Mouse (Mus musculus) Patski (cell line): ENCODE data around the gene Thra. TPM values are rescaled to one million over a fixed set of nuclear protein-coding genes. Genes with fewer than 3 reads are reported as not detected.

ENCODE experiments used
- ATAC-seq: fragments of 100-300 bp; one replicate; pipeline ENCODE4 v1.8.0; 2021
- CTCF ChIA-PET: fragments of 350-600 bp; sonication (Branson Sonifier 250); formaldehyde crosslinking; loops from one replicate; lab custom pipeline; 2022; ENCODE audit warnings: inconsistent platforms; lab: Charles Lee
- POLR2A ChIA-PET: fragments of 350-600 bp; sonication (Branson Sonifier 250); formaldehyde crosslinking; loops from one replicate; lab custom pipeline; 2022; ENCODE audit warnings: antibody characterized with exemption, inconsistent platforms; lab: Charles Lee
- DNase-seq: peaks from one replicate; pipeline ENCODE4 v3.0.0-alpha.2; 2011; ENCODE audit warnings: low read depth, low spot score
- H3K27me3 ChIP-seq: fragments of 371-371 bp; one replicate; pipeline ENCODE4 v1.5.1; 2021
- CTCF ChIP-seq: fragments of 100-300 bp; IDR thresholded peaks from one replicate; pipeline ENCODE4 v1.5.1; 2021
- in situ Hi-C: fragments of 300-500 bp; cut with MboI; formaldehyde crosslinking; loops from 3 replicates; pipeline ENCODE4 v1.11.1; 2018; ENCODE audit warnings: low pct_unique_long_range_greater_than_20kb, mixed read lengths
- polyA plus RNA-seq: library from polyadenylated mRNA; unstranded; gene quantifications from one replicate; pipeline ENCODE4 v1.2.3, GENCODE M21; 2021

The Thra gene
- polyA plus RNA-seq, 1 experiment from 2014 or later: 44.7 TPM

DNA sequence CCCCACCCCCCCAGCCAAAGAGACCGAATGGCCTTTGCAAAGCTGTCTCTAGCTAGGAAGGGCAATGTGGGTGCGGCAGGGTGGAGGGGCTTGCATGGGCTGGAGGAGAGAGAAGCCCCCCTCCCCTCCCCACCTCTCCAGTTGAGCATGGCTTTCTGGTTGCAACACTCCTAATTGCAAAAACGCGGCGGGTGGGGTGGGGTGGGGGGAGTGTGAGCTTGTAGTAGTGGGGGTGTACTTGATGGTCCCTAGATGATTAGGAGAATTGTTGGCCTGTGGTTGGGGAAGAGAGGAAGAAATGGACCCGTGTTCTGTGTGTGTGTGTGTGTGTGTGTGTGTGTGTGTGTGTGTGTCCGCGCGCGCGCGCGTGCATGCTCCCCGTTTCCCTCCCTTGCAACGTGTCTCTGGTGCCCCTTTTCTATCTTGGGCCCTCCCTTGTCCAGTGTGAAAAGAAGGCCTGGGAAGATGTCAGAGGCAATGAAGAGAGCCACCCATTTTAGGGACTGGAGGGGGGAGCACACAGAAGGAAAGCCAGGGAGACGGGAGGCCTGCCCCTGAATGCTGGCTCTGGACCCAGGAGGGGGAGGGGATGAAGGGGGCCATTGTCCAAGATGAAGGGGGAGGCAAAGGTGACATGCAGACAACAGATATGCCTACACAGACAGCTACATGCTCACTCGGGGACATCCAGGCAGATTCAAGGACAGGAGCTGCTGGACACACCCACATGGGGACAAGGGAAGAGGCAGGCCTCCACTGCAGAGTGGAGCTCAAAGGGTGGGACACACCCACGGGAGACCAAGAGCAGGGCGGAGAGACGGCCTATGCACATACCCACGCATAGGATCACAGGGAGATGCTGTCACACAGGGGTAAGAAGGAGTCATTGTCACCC, 2.2 kb downstream of the Thra start:
- in situ Hi-C loops: no loop called here
- ChIA-PET POLR2A (interaction anchor here (0.6 to 2.8 kb wide), 11 partner anchors 9 to 67 kb away, joined by 3 to 23 read pairs (median 4); partner anchors contain the start of genes Med24 and Msl1), CTCF (interaction anchor here (0.8 to 5.7 kb wide), 7 partner anchors 8 to 46 kb away, joined by 3 to 40 read pairs (median 8); partner anchors contain the start of gene Csf3)
- ATAC-seq (no peak), DNase-seq (no peak)
- no peak for TF ChIP-seq CTCF
- H3K27me3 ChIP-seq: no peaks in the 10 kb centered on the region

DNA sequence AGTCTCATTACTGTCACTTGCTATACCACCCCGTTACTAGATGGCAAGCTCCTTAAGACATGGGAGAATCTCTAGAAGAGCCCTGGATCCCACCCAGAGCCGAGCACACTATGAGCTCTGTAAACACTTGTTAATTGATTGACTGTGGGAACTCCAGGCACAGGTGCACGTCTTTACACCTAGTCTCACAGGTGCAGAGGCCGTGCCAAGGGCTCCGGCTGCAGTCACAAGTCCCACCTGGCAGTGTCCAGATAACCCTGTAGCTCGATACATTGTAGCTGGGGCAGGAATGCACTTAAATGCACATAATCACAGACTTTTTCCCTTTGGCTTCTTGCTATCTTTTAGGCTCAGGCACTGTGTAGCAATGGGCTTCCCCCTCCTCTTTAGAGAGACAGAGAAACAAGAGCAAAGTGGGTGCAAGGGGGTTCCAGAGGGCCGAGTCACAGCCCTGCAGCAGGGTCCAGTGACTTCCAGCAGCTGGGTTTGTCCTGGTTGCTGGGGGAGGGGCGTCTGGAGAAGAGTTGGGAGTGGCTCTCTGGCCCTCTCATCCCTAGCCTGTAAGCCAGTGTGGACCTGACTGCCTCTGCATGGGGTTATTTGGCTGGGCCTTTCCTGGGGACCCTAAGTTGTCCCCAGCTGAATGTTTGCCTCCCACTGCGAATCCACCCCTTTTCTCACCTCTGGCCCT, 3.4 kb downstream of the Thra start:
- CTCF ChIA-PET: interaction anchor here (1.1 to 5.7 kb wide), 5 partner anchors 11 to 43 kb away, joined by 3 to 40 read pairs (median 8); partner anchors contain the start of gene Csf3
- ATAC-seq (no peak), DNase-seq (no peak)
- POLR2A ChIA-PET: interaction anchor here (0.8 to 2.8 kb wide), 2 partner anchors 8 to 42 kb away, joined by 3 to 12 read pairs; no protein-coding TSS in a partner anchor
- no peaks in the 10 kb centered on the region for H3K27me3 ChIP-seq
- in situ Hi-C loops: no loop called here
- no peak for TF ChIP-seq CTCF

DNA sequence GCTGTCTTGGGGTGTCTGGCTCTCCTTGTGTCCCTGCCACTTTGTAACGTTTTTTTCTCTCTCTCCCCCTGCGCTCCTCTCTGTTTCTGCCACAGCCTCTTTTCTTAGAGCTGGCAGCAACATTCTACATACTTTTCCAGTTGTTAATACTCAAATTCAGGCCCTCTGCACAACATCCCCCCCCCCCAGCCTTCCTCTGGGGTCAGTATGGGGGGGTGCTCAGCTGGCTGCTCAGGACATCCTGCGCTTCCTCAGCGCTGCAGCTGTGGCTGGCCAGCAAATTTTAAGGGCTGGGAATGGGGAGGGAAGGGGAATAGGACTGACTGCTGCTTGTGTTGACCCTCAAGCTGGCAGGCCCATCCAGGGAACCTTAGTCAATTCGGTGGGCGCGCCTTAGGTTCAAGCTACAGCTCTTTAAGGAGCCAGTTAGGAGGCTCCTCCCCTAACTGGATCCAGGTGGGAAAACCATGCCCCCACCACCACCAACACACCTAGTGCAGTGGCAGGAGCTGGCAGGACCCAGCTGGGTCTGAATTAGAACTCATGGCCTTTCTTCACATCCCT, 4.1 kb downstream of the Thra start:
- ATAC-seq (no peak), DNase-seq (no peak)
- in situ Hi-C loops: no loop called here
- H3K27me3 ChIP-seq: no peaks in the 10 kb centered on the region
- CTCF ChIA-PET: interaction anchor here (1.3 to 5.7 kb wide), 4 partner anchors 10 to 42 kb away, joined by 3 to 40 read pairs (median 12); no protein-coding TSS in a partner anchor
- no peak for TF ChIP-seq CTCF
- POLR2A ChIA-PET: interaction anchor here (0.6 to 0.8 kb wide), 2 partner anchors 27 to 41 kb away, joined by 3 to 12 read pairs; no protein-coding TSS in a partner anchor

DNA sequence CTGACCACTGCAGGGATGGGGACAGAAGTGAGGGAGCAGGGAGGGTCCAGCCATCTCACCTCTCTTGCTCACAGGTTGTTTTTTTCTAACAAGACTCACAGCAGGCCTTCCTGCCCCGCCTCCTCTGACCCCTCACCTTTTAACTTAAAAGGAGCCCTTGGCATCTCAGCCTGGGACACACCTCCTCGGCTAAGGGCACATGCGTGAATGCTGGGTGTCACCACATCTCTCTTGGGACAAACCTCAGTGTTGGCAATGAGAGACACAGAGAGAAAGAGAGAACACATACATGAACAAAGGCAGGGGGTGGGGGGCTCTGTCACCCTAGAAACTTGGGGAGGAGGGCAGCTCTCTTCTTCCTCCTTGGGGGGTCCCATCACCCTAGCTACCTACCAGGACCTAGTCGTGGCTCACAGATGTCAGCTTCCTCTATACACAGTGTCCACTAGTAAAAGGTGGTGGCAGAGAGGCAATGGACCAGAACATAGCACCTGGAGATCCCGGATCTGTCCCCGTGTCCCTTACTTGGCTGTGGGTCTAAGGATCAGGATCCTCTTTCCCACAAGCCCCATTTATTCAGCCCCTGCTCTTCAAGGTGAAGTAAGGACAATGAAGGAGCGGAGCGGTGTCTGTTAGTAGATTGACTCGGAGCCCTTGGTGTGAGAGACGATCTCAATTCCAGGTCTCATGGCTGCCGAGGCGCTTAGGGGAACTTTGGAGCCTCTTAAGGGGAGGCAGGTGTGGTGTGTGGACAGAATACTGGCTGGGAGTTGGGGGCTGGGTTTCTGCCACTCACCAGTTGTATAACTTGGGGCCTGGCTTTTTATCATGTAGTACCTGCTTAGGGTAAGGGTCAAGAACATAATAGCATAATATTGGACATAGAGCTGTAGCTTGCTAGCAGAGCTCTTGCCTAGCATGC, 5.8 kb downstream of the Thra start:
- no peak for DNase-seq
- ATAC-seq: no peak
- TF ChIP-seq CTCF: no peak
- ChIA-PET CTCF (interaction anchor here (1.1 to 5.7 kb wide), 3 partner anchors 26 to 40 kb away, joined by 4 to 40 read pairs (median 8); no protein-coding TSS in a partner anchor), POLR2A (interaction anchor here (0.5 kb wide), 1 partner anchor 12 kb away, joined by 4 read pairs; no protein-coding TSS in a partner anchor)
- in situ Hi-C loops: no loop called here
- no peaks in the 10 kb centered on the region for H3K27me3 ChIP-seq

DNA sequence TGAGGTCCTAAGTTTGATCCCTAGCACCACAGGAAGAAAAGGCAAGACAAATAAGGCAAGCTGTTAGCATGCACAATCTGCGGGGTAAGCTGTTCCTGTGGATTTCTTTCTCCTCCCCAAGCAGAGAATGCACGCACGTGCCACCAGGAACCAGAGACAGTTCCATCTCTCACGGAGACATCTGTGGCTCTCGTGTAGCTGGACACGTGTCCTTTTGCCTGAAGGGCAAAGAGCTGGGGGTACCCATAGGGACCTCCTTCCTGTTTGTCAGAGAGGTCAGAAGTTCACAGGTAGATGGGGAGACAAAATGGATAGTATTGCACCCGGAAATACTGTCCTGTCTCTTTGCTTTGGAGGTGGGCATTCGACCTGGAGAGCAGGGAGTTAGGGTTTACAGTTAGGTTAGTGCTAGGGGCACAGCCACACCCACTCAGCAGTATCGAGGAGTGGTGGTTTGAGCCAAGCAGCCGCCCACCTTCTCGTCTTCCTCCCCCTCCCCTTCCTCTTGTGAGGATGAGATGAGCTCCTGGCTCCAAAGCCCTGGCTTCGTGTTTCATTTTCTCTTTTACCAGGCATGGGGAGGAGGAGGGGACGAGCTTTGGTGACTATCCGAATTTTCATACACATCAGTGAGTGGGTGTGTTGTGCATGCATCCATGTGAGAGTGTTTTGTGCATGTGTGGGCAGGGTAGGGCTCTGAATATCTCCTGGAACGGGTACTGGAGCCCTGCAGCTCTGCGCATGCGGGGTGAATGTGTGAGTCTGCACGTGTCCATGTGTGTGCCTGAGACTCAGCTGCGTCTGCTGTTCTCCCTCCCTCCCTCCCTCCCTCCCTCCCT, 6.6 kb downstream of the Thra start:
- DNase-seq (no peak), ATAC-seq (no peak)
- POLR2A ChIA-PET: interaction anchor here (0.5 kb wide), 1 partner anchor 11 kb away, joined by 4 read pairs; no protein-coding TSS in a partner anchor
- in situ Hi-C loops: no loop called here
- CTCF ChIA-PET: interaction anchor here (1.1 kb wide), 1 partner anchor 36 kb away, joined by 4 read pairs; no protein-coding TSS in a partner anchor
- H3K27me3 ChIP-seq: no peaks in the 10 kb centered on the region
- no peak for TF ChIP-seq CTCF

DNA sequence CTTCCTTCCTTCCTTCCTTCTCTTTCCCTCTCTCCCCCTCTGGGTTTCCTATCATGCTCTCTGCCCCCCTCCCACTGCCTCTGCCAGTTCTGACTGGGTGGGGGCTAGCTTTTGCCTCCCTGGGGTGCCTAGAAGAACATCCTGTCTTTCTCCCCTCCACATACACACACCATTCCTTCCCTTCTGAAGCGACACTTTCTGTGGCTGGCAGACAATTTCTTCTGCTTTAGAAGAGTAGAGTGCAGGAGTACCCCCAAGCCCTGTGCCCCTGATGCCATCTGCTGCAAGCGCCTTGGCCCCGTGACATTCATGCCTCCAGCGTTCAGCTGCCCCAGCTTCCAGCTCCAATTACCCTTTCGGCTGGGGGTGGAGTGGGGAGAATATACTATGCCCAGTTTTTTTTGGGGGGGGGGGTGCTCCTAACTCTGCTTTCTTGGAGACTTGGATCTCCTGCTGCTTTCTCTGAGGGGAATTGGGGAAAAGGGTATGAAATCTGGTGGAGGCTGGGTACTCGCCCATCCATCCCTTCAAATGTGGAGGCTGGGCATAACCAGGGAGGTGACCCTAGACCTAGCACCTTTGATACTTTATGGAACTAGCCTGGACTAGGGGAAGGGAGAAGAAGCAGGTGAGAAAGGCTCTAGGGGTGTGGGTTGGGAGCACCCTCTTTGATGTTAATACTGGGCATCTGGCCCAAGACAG, 7.5 kb downstream of the Thra start:
- POLR2A ChIA-PET: no interaction called here
- in situ Hi-C loops: no loop called here
- no peaks in the 10 kb centered on the region for H3K27me3 ChIP-seq
- DNase-seq: no peak
- CTCF ChIA-PET: interaction anchor here (1.1 kb wide), 1 partner anchor 37 kb away, joined by 4 read pairs; no protein-coding TSS in a partner anchor
- no peak for ATAC-seq
- no peak for TF ChIP-seq CTCF

DNA sequence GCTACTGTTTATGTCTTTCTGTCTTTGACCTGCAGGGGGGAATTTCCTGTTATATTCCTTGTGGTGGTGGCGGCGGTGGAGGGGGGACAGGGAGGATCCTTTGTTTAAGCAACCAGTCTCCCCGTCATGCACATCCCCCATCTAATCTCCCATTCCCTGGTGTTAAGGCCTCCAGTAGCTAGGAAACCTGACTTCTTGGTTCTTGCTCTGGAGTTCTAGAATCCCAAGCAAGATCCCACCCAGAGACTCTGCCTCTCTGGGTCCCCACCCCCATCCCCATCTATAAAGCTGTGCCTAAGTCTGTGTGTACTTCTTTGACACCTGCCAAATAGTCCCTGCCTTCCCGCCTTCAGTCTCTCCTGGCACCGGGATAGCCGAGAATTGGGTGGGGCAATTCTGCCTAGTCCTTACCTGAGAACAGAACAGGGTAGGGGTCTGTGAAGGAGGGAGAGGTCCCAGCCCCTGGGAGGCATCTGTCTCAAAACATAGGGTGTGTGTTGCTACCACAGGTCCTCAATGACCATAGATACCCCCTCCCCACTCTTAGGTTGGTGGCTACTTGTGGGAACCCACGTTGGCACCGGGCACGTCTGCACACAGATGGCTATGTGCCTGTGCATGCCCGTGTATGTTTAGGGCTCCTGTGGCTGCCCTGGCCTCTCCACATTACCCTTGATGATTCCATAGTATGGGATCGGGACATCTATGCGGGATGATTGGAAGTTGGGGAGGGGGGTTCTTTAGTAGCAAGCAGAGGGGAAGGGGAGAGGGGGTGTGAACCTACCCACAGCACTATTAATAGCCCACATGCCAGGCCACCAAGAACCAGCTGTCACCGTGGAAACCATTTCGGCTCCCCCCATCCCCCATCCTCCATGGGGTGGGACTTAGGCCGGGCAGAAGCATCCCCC, 8.3 kb downstream of the Thra start:
- in situ Hi-C loops: no loop called here
- no peak for TF ChIP-seq CTCF
- DNase-seq (no peak), ATAC-seq (no peak)
- no peaks in the 10 kb centered on the region for H3K27me3 ChIP-seq
- CTCF ChIA-PET: no interaction called here
- POLR2A ChIA-PET: no interaction called here
